Mouse (Mus musculus): Measurements from ENCODE around the gene Romo1. TPM values are rescaled to one million over a fixed set of nuclear protein-coding genes. Genes with fewer than 3 reads are reported as not detected.
"Not testable (repeated sequence)": the region's sequence is repeated elsewhere in the genome, so short reads cannot be mapped to it uniquely, and the experiment has no call there.

Gene Romo1
- 428 and 448 TPM in 2 replicates for polyA plus RNA-seq (2016; fragmentation: Nextera tagmentation; extraction: Ambion mirVana)

- peak within 1 kb of the TSS; percentile 94 for H3K27ac ChIP-seq
- peak within 1 kb of the TSS; percentile 84 for H3K4me3 ChIP-seq
- peaks cover 28% of the 10 kb centered on the region for H3K36me3 ChIP-seq
- peaks cover 13% of the 10 kb centered on the region; the same call in 1 of the 2 replicates for H3K4me1 ChIP-seq
- H3K9me3 ChIP-seq, result no peaks in the 10 kb centered on the region
- WGBS, result under 1% methylated on average over 70 of the region's 70 CpGs
- peak; percentile 99 for ATAC-seq (ENCODE audit: insufficient number of reproducible peaks, insufficient read depth, low FRiP score, low TSS enrichment)
- H3K9ac ChIP-seq, result peak within 1 kb of the TSS; percentile 81
- H3K4me2 ChIP-seq (replicated peaks), result peak within 1 kb of the TSS; percentile 68
- no peaks in the 10 kb centered on the region for H3K27me3 ChIP-seq
Observed at GRCm38 (mm10) chr2:156143953-156144724, at the start of gene Romo1, which contains the start of gene Nfs1. Gene Romo1 (plus strand): TSS chr2:156144039. Gene Nfs1 (minus strand): TSS chr2:156144186.

- peak overlapping the region; percentile 97 for H3K9ac ChIP-seq
- peak overlapping the region; percentile 61 for H3K4me2 ChIP-seq (replicated peaks)
- WGBS, result 1% methylated on average over 16 of the region's 16 CpGs
- H3K27ac ChIP-seq, result peak overlapping the region; percentile 90
- ATAC-seq (ENCODE audit: insufficient number of reproducible peaks, insufficient read depth, low FRiP score, low TSS enrichment), result peak; percentile 56; the same call in 1 of the 2 replicates
- H3K27me3 ChIP-seq, result no peaks in the 10 kb centered on the region
- no peaks in the 10 kb centered on the region for H3K9me3 ChIP-seq
- H3K4me3 ChIP-seq, result peak overlapping the region; percentile 85
- H3K4me1 ChIP-seq, result peaks cover 14% of the 10 kb centered on the region
- 0 out of 2 replicates have a peak, but pooled peaks cover 3% of the 10 kb centered on the region for H3K36me3 ChIP-seq
Observed at GRCm38 (mm10) chr2:156110627-156111357, 33.0 kb upstream of the Romo1 start.

- Histone ChIP-seq H3K9ac (peak within 1 kb of the TSS; percentile 97), H3K4me2 (replicated peaks) (peak within 1 kb of the TSS; percentile 61), H3K9me3 (no peaks in the 10 kb centered on the region), H3K4me3 (peak within 1 kb of the TSS; percentile 85), H3K4me1 (peaks cover 13% of the 10 kb centered on the region), H3K36me3 (no peaks in the 10 kb centered on the region), H3K27me3 (no peaks in the 10 kb centered on the region), H3K27ac (peak within 1 kb of the TSS; percentile 90)
- 1% methylated on average over 74 of the region's 74 CpGs for WGBS
- peak; percentile 82 for ATAC-seq (ENCODE audit: insufficient number of reproducible peaks, insufficient read depth, low FRiP score, low TSS enrichment)
Observed at GRCm38 (mm10) chr2:156111358-156112079, 32.3 kb upstream of the Romo1 start, which contains the start of the genes Cpne1 and Rbm12. Gene Cpne1 (minus strand): TSS chr2:156111965. Gene Rbm12 (minus strand): TSS chr2:156111978.

- not testable (repeated sequence) for H3K4me1 ChIP-seq; H3K27me3 ChIP-seq; ATAC-seq (ENCODE audit: insufficient number of reproducible peaks, insufficient read depth, low FRiP score, low TSS enrichment); H3K9me3 ChIP-seq; H3K36me3 ChIP-seq
- peak overlapping the region; percentile 97; the same call in 1 of the 2 replicates for H3K9ac ChIP-seq
- 25% methylated on average over 5 of the region's 5 CpGs for WGBS
- peak overlapping the region; percentile 61 for H3K4me2 ChIP-seq (replicated peaks)
- peak overlapping the region; percentile 85 for H3K4me3 ChIP-seq
- H3K27ac ChIP-seq, result peak overlapping the region; percentile 90; the same call in 1 of the 2 replicates
Observed at GRCm38 (mm10) chr2:156112080-156112423, 31.8 kb upstream of the Romo1 start.

DNA sequence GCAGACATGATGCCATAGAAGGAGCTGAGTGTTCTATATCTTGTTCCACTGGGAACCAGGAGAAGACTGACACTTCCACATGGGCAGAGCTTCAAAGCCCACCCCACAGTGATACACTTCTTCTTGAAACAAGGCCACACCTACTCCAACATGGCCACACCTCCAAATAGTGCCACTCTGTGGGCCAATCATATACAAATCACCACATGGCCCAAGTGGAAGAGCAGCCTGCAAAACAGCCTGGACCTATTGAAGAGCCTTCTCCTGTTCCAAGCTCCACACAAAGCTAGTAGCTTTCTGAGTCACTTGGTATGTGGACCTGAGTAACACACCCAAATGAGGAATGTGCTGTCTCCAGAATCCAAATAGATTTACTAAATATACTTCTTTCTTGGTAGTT is 24.3 kb upstream of the Romo1 start:
- Histone ChIP-seq H3K9ac (no peak overlapping the region), H3K4me1 (no peaks in the 10 kb centered on the region), H3K36me3 (peaks cover 9% of the 10 kb centered on the region; the same call in 1 of the 2 replicates), H3K4me3 (no peak overlapping the region), H3K9me3 (no peaks in the 10 kb centered on the region), H3K27ac (no peak overlapping the region), H3K4me2 (replicated peaks) (no peak overlapping the region), H3K27me3 (no peaks in the 10 kb centered on the region)
- no peak for ATAC-seq (ENCODE audit: insufficient number of reproducible peaks, insufficient read depth, low FRiP score, low TSS enrichment)

DNA sequence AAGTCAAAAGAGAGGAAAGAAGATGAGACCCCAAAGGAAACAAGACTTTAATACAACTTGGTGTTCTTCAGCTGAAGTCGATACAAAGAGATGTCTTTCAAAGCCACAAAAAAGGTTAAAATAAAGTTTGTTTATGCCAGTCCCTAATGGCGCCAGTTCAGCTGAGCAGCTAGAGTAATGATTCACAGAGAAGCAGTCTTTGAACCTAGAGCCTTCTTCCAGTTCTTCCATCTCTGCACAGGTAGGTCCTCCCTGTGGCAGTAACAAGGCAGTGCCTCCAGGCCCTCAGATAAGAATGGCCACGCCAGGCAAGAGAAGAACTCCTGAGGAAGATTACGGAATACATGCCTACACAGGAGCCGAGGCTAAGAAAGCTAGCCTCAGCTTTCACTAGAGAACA is 20.1 kb upstream of the Romo1 start:
- no peak overlapping the region for H3K4me3 ChIP-seq
- H3K27me3 ChIP-seq, result no peaks in the 10 kb centered on the region
- H3K4me2 ChIP-seq (replicated peaks), result no peak overlapping the region
- no peak overlapping the region for H3K27ac ChIP-seq
- no peak for ATAC-seq (ENCODE audit: insufficient number of reproducible peaks, insufficient read depth, low FRiP score, low TSS enrichment)
- H3K4me1 ChIP-seq, result no peaks in the 10 kb centered on the region
- WGBS, result 90% methylated on average over 5 of the region's 5 CpGs
- no peak overlapping the region for H3K9ac ChIP-seq
- peaks cover 9% of the 10 kb centered on the region; the same call in 1 of the 2 replicates for H3K36me3 ChIP-seq
- H3K9me3 ChIP-seq, result no peaks in the 10 kb centered on the region

- H3K9ac ChIP-seq, result no peak within 1 kb of the TSS
- H3K4me3 ChIP-seq, result no peak within 1 kb of the TSS
- no peak within 1 kb of the TSS for H3K4me2 ChIP-seq (replicated peaks)
- H3K4me1 ChIP-seq, result no peaks in the 10 kb centered on the region
- ATAC-seq (ENCODE audit: insufficient number of reproducible peaks, insufficient read depth, low FRiP score, low TSS enrichment), result no peak
- H3K36me3 ChIP-seq, result peaks cover 9% of the 10 kb centered on the region; the same call in 1 of the 2 replicates
- WGBS, result 93% methylated on average over 5 of the region's 5 CpGs
- H3K9me3 ChIP-seq, result no peaks in the 10 kb centered on the region
- H3K27ac ChIP-seq, result no peak within 1 kb of the TSS
- H3K27me3 ChIP-seq, result no peaks in the 10 kb centered on the region
Observed at GRCm38 (mm10) chr2:156126992-156127391, 16.8 kb upstream of the Romo1 start, which contains the start of gene Gm28036. Gene Gm28036 (minus strand): TSS chr2:156127092.

DNA sequence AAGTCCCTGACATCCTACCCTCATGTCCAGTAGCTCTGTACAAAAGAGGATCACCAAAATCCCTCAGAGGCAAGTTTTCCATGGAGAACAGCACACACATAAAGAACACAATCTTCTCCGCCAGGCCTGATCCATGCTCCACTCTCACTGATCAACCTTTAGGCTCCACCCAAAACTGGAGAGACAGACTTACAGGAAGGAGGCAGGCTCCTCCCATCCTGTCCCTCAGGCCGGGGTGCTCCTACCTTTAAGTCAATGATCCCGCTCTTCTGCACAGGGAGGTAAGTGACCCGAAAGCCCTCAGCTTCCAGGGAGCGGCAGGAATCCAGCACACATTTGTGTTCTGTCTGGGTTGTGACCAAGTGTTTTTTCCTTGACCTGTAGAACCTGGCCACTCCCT is 9.7 kb upstream of the Romo1 start:
- H3K36me3 ChIP-seq, result no peaks in the 10 kb centered on the region
- H3K4me3 ChIP-seq, result no peak overlapping the region

GRCm38 (mm10) chr2:156135695-156136094 is 8.1 kb upstream of the Romo1 start:
- 86% methylated on average over 6 of the region's 6 CpGs for WGBS

More for the DNA sequence above, 9.7 kb upstream of the Romo1 start:
- Histone ChIP-seq H3K27ac (no peak overlapping the region), H3K4me2 (replicated peaks) (no peak overlapping the region), H3K9ac (no peak overlapping the region), H3K9me3 (no peaks in the 10 kb centered on the region), H3K27me3 (no peaks in the 10 kb centered on the region), H3K4me1 (no peaks in the 10 kb centered on the region)
- 80% methylated on average over 5 of the region's 5 CpGs for WGBS
- no peak for ATAC-seq (ENCODE audit: insufficient number of reproducible peaks, insufficient read depth, low FRiP score, low TSS enrichment)

GRCm38 (mm10) chr2:156142820-156143219 is 1.0 kb upstream of the Romo1 start:
- peaks cover 15% of the 10 kb centered on the region for H3K36me3 ChIP-seq
- peaks cover 13% of the 10 kb centered on the region; the same call in 1 of the 2 replicates for H3K4me1 ChIP-seq
- H3K9me3 ChIP-seq, result no peaks in the 10 kb centered on the region
- ATAC-seq (ENCODE audit: insufficient number of reproducible peaks, insufficient read depth, low FRiP score, low TSS enrichment), result no peak
- 0 out of 2 replicates have a peak overlapping the region, but pooled peaks have one; percentile 94 for H3K27ac ChIP-seq
- H3K9ac ChIP-seq, result peak overlapping the region; percentile 81; the same call in 1 of the 2 replicates
- peak overlapping the region; percentile 68 for H3K4me2 ChIP-seq (replicated peaks)
- 86% methylated on average over 2 of the region's 2 CpGs for WGBS
- H3K27me3 ChIP-seq, result no peaks in the 10 kb centered on the region
- H3K4me3 ChIP-seq, result peak overlapping the region; percentile 84

More at GRCm38 (mm10) chr2:156135695-156136094, 8.1 kb upstream of the Romo1 start:
- H3K4me3 ChIP-seq, result no peak overlapping the region
- H3K9me3 ChIP-seq, result no peaks in the 10 kb centered on the region
- no peaks in the 10 kb centered on the region for H3K27me3 ChIP-seq
- H3K9ac ChIP-seq, result no peak overlapping the region
- H3K27ac ChIP-seq, result no peak overlapping the region
- no peaks in the 10 kb centered on the region for H3K4me1 ChIP-seq
- ATAC-seq (ENCODE audit: insufficient number of reproducible peaks, insufficient read depth, low FRiP score, low TSS enrichment), result no peak
- no peak overlapping the region for H3K4me2 ChIP-seq (replicated peaks)
- H3K36me3 ChIP-seq, result no peaks in the 10 kb centered on the region

DNA sequence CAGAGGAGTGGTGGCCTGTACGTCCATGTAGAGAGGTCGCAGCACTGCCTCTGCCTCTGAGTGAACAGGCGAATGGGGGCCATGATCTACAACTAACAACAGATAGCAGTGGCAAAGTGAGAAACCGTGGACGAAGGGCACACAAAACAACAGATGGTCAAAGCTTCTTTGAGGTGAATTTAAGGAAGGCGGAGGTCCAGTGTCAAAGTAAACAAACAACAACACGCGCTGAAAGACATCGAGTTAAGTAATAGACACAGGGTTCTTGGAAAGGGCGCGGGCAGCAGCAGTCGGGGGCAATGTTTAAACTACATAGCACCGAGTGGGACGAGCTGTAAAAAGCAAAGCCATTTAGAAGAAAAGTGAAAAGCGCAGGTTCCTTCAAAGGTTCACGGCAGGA is 472 bp upstream of the Romo1 start:
- Histone ChIP-seq H3K27me3 (no peaks in the 10 kb centered on the region), H3K4me1 (peaks cover 13% of the 10 kb centered on the region; the same call in 1 of the 2 replicates), H3K9ac (peak overlapping the region; percentile 81), H3K27ac (peak overlapping the region; percentile 94; the same call in 1 of the 2 replicates), H3K4me2 (replicated peaks) (peak overlapping the region; percentile 68), H3K4me3 (peak overlapping the region; percentile 84), H3K9me3 (no peaks in the 10 kb centered on the region), H3K36me3 (peaks cover 21% of the 10 kb centered on the region)
- 2% methylated on average over 16 of the region's 16 CpGs for WGBS
- no peak for ATAC-seq (ENCODE audit: insufficient number of reproducible peaks, insufficient read depth, low FRiP score, low TSS enrichment)
